Mouse (Mus musculus): ENCODE measurements around the gene Nae1.

GRCm38 (mm10) chr8:104517872-104518271 is 16.6 kb downstream of the Nae1 start:
- no peak for TF ChIP-seq POLR2A (IDR thresholded peaks at IDR 0.05; ENCODE audit: extremely low read depth, insufficient read depth, low read length)
- no peak for TF ChIP-seq CTCF (IDR thresholded peaks at IDR 0.05; ENCODE audit: extremely low read depth, insufficient read depth, low read length)
